Mouse (Mus musculus) gastrocnemius, adult 8-10 months (tissue): ENCODE measurements around the gene Mitf. TPM values are rescaled to one million over a fixed set of nuclear protein-coding genes. Genes with fewer than 3 reads are reported as not detected.

ENCODE experiments used
- DNase-seq, 2 experiments: peaks; one replicate each; pipeline ENCODE4 v3.0.0; 2022; ENCODE audit warnings: low spot score in 2 of 2
- total RNA-seq, 4 experiments: library from RNA; stranded (reverse); gene quantifications; 2 replicates each; pipeline ENCODE4 v1.2.4; 2022

Gene Mitf
- total RNA-seq, 4 experiments from 2014 or later = 14.2 to 23.8 (median 16.7) TPM

DNA sequence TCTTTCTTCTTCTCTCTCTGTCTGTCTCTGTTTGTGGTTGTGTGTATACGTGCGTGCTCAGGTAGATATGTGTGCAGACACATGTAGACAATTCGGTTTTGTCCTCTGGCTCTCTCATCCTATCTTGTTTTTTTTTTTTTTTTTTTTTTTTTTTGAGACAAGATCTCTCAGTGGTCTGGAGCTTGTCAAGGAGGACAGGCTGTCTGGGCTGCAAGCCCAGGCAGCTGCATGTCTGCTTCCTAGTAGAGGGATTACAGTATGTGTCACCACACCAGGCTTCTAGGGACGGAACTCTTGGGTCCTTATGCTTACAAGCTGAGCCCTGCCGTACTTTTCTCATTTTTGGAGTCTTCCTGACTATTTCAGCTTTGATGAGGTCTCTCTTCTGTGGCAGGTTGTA, 73.5 kb downstream of the Mitf start:
- DNase-seq = no peak

DNA sequence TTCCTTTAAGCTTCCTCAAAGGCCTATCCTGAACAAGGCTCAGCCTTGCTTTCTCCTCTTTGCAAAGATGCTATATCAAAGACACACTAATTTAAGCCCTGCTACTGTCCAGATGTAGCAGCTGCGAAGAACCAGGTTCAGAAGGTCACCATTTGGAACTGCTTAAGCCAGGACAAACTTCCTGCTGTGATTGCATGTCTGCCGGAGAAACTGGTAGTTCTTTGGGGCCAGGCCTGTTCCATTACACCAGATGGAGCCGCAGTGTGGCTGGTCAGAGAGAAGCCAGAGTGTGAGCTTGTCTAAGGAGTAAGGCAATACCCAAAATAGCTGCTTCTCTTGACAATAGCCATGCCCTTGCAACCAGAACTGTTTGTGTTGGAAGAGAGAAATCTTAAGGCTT, 75.1 kb downstream of the Mitf start:
- DNase-seq = peak; percentile 13 to 16

- no peak for DNase-seq
Measured at GRCm38 (mm10) chr6:97882931-97883330, 76.1 kb downstream of the Mitf start.

- DNase-seq = no peak
Measured at GRCm38 (mm10) chr6:97883496-97883895, 76.6 kb downstream of the Mitf start.

DNA sequence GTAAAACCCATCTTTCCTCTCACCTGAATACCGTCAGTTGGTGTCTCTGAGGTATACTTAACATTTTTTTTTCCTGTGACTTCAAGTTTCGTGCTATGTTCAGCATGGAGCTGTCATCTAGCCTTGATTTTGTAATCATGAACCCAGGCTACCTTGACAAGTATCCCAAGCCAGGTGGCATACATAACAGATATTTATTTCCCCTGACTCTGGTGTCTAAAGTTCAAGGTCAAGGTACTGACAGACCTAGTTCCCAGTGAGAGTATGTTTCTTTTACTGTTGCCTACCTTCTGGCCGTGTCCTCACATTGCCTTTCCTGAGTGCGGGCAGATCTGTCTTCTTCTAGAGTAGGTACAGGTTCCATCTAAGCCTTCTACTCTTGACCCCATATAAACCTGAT, 78.1 kb downstream of the Mitf start:
- no peak for DNase-seq

DNA sequence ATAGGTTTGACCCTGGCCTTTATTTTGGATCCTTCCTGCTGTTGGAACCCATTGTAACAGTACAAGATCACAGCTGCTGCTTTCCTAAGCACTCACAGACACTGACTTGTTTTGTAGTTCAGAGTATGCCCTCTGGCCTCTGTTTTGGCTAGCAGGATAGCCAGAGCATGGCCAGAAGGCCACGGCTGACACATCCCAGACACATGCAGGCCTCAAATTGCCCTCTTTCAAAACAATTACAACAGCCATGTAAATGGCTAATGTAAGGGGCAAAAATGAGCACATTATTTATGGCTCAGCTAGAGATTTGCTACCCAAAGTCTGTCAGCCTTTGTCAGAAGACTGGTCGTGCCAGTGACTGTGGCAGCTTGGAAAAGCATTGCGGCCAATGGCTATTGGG, 78.8 kb downstream of the Mitf start:
- no peak for DNase-seq

DNA sequence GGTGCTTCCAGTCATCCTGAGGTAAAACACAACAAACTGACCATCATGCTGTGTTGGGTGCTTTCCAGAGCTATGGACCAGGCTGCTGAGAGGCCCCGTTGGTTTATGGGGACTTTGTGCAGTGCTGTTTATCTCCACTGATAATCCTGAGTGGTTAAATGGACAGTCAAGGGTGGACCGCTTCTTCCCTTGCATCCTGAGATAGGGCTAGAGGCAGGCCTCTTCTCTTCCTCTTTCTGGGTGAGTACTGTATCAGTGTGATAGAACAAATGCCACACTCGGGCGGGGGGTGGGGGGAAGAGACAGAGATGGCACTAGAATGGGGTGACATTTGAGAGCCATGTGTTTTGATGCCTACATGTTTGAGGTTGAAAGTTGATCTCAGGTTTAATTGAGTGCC, 81.0 kb downstream of the Mitf start:
- DNase-seq = no peak

DNA sequence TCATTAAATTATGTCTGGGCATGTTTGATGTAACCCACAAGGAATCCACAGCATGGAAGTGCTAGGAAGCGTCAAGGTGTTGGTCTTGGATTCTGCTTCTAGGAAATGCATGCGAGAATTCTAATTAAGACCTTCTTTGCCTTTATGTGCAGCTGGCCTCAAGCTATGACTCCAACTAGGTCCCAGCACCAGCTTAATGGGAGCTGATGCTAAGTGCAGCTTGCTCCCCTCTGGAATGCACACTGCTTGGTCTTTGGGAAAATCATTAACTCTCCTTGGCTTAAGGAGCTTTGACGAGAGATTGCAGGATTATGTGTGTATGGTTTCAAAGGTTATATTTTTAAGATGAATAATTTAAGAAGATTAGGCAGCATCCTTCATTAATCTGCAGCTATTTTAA, 81.7 kb downstream of the Mitf start:
- DNase-seq = no peak

DNA sequence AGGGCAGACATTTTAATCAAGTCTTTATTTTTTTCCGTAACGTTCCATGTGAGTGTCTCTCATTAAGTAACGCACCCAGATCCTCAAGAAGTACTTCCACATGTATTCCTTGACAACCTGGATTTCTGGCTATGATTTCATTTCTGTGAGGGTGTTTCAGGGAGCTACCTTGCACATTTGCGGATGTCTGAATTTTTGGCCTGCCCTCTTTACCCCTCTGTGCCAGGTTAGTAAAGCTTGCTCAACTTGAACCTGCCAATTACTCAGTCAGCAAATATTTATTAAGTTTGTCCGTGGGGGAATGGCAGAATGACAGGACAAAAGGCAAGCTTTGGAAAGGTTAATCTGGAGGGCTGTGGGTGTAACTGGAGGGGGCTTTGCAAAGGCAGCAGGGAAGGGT, 86.7 kb downstream of the Mitf start:
- DNase-seq = no peak

GRCm38 (mm10) chr6:97897191-97897590, 90.3 kb downstream of the Mitf start:
- no peak for DNase-seq

DNA sequence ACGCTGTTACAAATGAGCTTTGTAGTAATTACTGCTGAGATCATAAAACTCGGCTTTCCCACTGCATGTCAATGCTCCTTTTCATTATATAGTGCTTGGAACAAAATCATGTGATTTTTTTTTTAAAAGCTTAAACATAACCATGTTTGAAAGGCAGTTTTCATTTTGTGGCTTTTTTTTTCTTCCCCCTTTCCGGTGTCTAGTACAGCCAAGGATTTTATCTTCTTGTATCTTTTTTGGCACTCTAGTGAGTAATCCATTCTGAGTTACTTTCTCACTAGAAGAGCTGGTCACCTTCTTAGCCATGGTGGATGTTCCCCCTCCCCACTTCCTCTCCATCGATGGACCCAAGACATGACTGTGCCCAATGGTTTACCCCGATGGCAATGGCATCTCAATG, 91.2 kb downstream of the Mitf start:
- DNase-seq = no peak

- no peak for DNase-seq
Measured at GRCm38 (mm10) chr6:97901561-97901960, 94.7 kb downstream of the Mitf start.

DNA sequence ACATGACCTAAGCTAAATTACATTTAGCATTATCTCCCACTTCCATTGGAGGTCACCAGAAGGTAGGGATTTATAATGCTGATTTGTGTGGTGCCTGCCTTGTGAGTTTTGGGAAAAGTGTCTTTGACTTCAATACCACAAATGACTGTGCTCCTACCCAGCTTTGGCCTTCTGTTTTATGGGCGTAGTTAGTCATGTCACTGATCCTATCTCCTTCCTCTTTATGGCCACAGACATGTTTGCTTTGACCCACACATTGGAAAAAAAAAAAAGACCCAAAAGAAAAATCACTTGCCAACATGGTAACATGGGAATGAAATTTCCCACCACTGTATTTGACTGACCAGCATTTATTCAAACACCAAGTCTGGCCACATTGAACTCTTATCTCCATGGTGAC, 95.4 kb downstream of the Mitf start:
- DNase-seq = no peak

DNA sequence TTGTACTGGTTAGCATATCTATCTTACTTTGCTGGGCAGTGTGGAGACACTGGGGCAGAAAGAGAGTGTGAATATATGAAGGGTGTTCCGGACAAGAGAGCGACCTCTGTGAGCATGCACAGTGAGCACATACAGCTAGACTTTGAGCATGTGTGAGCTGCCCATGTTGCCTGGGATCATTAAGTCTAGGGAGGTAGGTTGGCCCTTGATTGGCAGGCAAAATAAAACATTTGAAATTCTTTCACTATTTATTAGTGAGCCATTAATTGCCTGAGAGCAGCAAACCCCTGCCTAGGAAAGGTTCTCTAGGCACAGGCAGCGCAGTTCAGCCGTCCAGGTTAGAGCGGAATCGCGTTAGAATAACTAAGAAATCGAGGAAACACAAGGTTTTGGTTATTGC, 107.9 kb downstream of the Mitf start:
- DNase-seq = no peak

GRCm38 (mm10) chr6:97916386-97916903, 109.6 kb downstream of the Mitf start:
- DNase-seq = no peak

- DNase-seq = no peak
Measured at GRCm38 (mm10) chr6:97918051-97918450, 111.2 kb downstream of the Mitf start.

DNA sequence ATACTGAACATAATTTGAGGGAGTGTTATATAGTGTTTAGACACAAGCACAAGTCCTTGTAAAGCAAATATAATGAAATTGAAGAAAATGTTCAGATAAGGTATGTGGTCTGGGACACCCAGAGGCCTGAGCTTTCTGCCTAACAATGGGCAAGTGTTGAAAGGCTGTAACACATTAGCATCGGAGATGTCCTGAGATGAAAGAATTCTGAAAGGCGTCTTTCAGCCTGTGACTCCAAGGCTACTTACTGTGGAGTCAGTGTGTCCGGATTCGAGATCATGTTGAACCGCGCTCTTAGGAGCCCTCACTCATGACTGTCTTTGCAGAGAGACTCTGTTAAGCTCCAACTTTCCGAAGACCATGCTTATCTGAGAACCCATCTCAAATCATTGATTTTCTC, 111.6 kb downstream of the Mitf start:
- DNase-seq = no peak

- DNase-seq = no peak
Measured at GRCm38 (mm10) chr6:97919287-97919686, 112.4 kb downstream of the Mitf start.

DNA sequence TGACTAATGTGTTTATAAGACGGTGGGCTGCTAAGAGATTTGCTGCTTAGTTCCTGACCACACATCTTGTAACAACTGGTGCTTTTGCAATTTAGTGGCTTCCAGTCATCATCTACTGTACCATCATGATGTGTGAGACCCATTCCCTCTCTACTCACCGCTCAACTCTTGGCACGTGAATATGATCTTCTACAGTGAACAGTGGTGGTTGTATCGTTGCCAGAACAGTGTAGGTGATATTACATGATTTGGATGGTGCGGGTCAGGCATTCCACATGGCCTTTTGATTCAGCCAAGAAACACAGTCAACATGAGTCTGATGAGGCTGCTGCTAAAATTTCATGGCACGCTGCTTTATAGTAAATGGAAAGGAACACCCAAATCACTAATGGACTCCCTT, 114.7 kb downstream of the Mitf start:
- no peak for DNase-seq

GRCm38 (mm10) chr6:97924221-97924620, 117.4 kb downstream of the Mitf start:
- no peak for DNase-seq

- no peak for DNase-seq
Measured at GRCm38 (mm10) chr6:97929051-97929450, 122.2 kb downstream of the Mitf start.

- DNase-seq = no peak
Measured at GRCm38 (mm10) chr6:97929466-97929865, 122.6 kb downstream of the Mitf start.

- DNase-seq = no peak
Measured at GRCm38 (mm10) chr6:97937139-97937538, 130.3 kb downstream of the Mitf start.

DNA sequence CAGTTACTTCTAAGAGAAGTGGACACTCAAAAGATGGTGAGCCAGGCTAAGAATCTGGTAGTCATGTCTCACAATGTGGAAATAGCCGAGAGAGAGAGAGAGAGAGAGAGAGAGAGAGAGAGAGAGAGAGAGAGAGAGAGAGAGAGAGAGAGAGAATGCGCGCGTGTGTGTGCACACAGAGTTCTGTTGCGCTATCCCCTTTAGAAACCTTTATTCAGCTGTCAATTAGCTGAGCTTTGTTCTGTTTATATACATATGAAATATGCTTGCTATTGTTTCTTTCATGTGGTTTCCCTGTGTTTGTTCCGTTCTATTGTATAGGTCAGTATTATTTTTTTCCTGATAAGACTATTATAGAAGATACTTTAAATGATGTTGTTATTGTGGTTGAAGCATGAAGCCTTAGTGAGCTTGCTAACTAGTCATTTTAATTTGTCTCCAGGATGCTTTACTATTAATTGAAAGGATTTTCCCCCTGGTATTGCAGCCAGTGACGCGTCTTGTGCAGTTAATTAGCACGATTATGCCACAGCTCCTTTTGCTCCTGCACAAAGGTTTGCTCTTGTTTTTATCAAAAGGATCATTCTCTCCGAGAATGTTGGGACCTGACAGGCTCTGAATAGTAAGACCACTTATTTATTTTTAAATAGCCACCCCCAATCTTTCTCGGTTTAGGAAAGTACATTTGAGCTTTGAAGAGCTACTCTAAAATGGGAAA, 131.2 kb downstream of the Mitf start:
- DNase-seq = no peak
